Mouse (Mus musculus) C2C12 (cell line): ENCODE measurements around the gene Sec16a.

Experiments used
- CEBPB ChIP-seq: IDR thresholded peaks from one replicate; pipeline ENCODE4 v1.6.1; 2011; ENCODE audit warnings: low read depth, mild to moderate bottlenecking, control low read depth, moderate library complexity
- CTCF ChIP-seq: IDR thresholded peaks from one replicate; pipeline ENCODE4 v1.5.1; 2011; ENCODE audit not compliant: control insufficient read depth, insufficient read depth, insufficient read length
- MYOD1 ChIP-seq: IDR thresholded peaks from one replicate; pipeline ENCODE4 v1.6.1; 2011; ENCODE audit warnings: low read depth; ENCODE audit not compliant: control insufficient read depth, insufficient read length
- USF1 ChIP-seq: IDR thresholded peaks from one replicate; pipeline ENCODE4 v1.6.1; 2011; ENCODE audit warnings: low read depth, mild to moderate bottlenecking, control low read depth, moderate library complexity

GRCm38 (mm10) chr2:26360772-26361171 is 84.2 kb downstream of the Sec16a start, which contains the start of gene Card9:
- TF ChIP-seq MYOD1 (no peak), CTCF (no peak), USF1 (no peak), CEBPB (no peak)
